Comparison of ENCODE assay signal across 8 mouse cellular contexts in the genomic region with DNA sequence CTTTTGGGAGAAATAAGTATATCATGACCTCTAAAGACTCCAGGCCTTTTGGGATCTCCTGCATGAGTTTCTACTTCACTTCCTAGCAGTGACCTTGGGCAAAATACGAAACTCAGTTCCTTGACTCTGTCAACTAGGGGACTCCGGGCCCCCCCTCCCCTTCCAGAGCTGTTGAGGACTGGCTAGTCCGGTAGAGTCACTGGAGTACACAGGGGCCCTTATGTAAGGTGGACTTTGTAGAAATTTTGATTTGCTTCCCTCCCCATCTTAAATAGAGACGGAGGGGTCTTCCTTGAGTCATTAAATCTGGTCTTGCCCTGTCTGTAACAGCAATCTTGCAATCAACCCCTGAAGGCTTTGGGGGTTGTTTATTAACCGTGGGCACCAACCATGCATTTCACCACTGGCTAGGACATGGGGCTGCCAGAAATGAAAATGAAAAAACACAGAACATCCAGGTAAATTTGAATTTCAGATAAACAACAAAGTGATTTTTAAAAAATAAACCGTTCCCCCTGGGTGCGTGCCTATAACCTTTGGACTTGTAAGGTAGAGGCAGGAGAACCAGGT. TPM values are rescaled to one million over a fixed set of nuclear protein-coding genes. Genes with fewer than 3 reads are reported as not detected.
DNase-seq lines count a peak whose midpoint lies in the region; ATAC-seq lines count a peak whose summit lies in the region.

No protein-coding gene starts in this region.

- peaks cover 63% of the 10 kb centered on the region for H3K4me1 ChIP-seq in heart, embryonic 13.5 days
- peaks cover 43% of the 10 kb centered on the region for H3K4me1 ChIP-seq in embryonic facial prominence, embryonic 15.5 days
- H3K4me1 ChIP-seq in kidney, embryonic 15.5 days = peaks cover 55% of the 10 kb centered on the region
- peaks cover 28% of the 10 kb centered on the region for H3K4me1 ChIP-seq in midbrain, embryonic 14.5 days (ENCODE audit: control insufficient read depth, insufficient read depth, low read length)

- DNase-seq in heart, postnatal 25 days (ENCODE audit: low spot score) = no peak
- DNase-seq in midbrain, embryonic 14.5 days = no peak
- no peak for DNase-seq in layer of hippocampus, postnatal 36 days
- no peak for DNase-seq in left cerebral cortex, postnatal 4 days
- DNase-seq in cerebellum, postnatal 4 days (ENCODE audit: low spot score in 2 of 2) = no peak

- intact Hi-C loops in heart, postnatal 25 days (cut with DNase I) = loop anchor here (5.0 kb wide), 1 partner anchor 49 kb away; no protein-coding TSS in a partner anchor
- intact Hi-C loops in left cerebral cortex, postnatal 4 days (cut with DNase I) = loop anchor here (10.0 kb wide), 2 partner anchors 62 to 92 kb away; a partner anchor contains a TSS

- 0 out of 2 replicates have a peak, but pooled peaks cover 6% of the 10 kb centered on the region for H3K36me3 ChIP-seq in heart, embryonic 13.5 days
- peaks cover 1% of the 10 kb centered on the region; the same call in 1 of the 2 replicates for H3K36me3 ChIP-seq in embryonic facial prominence, embryonic 15.5 days
- H3K36me3 ChIP-seq in kidney, embryonic 15.5 days = peaks cover 7% of the 10 kb centered on the region; the same call in 1 of the 2 replicates
- H3K36me3 ChIP-seq in midbrain, embryonic 14.5 days (ENCODE audit: control insufficient read depth, insufficient read depth, low read length) = peaks cover 3% of the 10 kb centered on the region; the same call in 1 of the 2 replicates

- H3K4me2 ChIP-seq in heart, embryonic 13.5 days = peak overlapping the region; percentile 91
- peak overlapping the region; percentile 84 for H3K4me2 ChIP-seq in embryonic facial prominence, embryonic 15.5 days (replicated peaks)
- H3K4me2 ChIP-seq in kidney, embryonic 15.5 days = peak overlapping the region; percentile 83
- peak overlapping the region; percentile 93 for H3K4me2 ChIP-seq in midbrain, embryonic 14.5 days (ENCODE audit: low read length)

- H3K27ac ChIP-seq in heart, embryonic 13.5 days (replicated peaks) = peak overlapping the region; percentile 98
- peak overlapping the region; percentile 98 for H3K27ac ChIP-seq in embryonic facial prominence, embryonic 15.5 days (replicated peaks)
- peak overlapping the region; percentile 98 for H3K27ac ChIP-seq in kidney, embryonic 15.5 days
- H3K27ac ChIP-seq in midbrain, embryonic 14.5 days (replicated peaks; ENCODE audit: low read depth, low read length) = peak overlapping the region; percentile 98

- H3K9ac ChIP-seq in heart, embryonic 13.5 days = peak overlapping the region; percentile 95
- no peak overlapping the region for H3K9ac ChIP-seq in embryonic facial prominence, embryonic 15.5 days
- peak overlapping the region; percentile 94 for H3K9ac ChIP-seq in kidney, embryonic 15.5 days
- peak overlapping the region; percentile 95 for H3K9ac ChIP-seq in midbrain, embryonic 14.5 days (replicated peaks; ENCODE audit: low read length)

- peak overlapping the region; percentile 93 for H3K4me3 ChIP-seq in heart, embryonic 13.5 days
- H3K4me3 ChIP-seq in embryonic facial prominence, embryonic 15.5 days (replicated peaks) = peak overlapping the region; percentile 86
- H3K4me3 ChIP-seq in kidney, embryonic 15.5 days (replicated peaks) = peak overlapping the region; percentile 91
- peak overlapping the region; percentile 85 for H3K4me3 ChIP-seq in midbrain, embryonic 14.5 days (replicated peaks; ENCODE audit: low read depth, low read length)

- no peaks in the 10 kb centered on the region for H3K9me3 ChIP-seq in heart, embryonic 13.5 days
- H3K9me3 ChIP-seq in embryonic facial prominence, embryonic 15.5 days (replicated peaks) = no peaks in the 10 kb centered on the region
- no peaks in the 10 kb centered on the region for H3K9me3 ChIP-seq in kidney, embryonic 15.5 days (replicated peaks)
- no peaks in the 10 kb centered on the region for H3K9me3 ChIP-seq in midbrain, embryonic 14.5 days (ENCODE audit: control insufficient read depth, low read length)

- no peak for ATAC-seq in heart, embryonic 13.5 days (ENCODE audit: extremely low read depth, insufficient number of reproducible peaks, low FRiP score, low TSS enrichment)
- no peak for ATAC-seq in embryonic facial prominence, embryonic 15.5 days (ENCODE audit: insufficient number of reproducible peaks, low FRiP score, low TSS enrichment, low read depth)
- ATAC-seq in kidney, embryonic 15.5 days (replicated peaks; ENCODE audit: low FRiP score) = peak; percentile 40
- no peak for ATAC-seq in midbrain, embryonic 14.5 days (ENCODE audit: low FRiP score, low TSS enrichment)

- 71% methylated on average over 7 of the region's 7 CpGs for WGBS in heart, embryonic 13.5 days
- WGBS in embryonic facial prominence, embryonic 15.5 days = 55% methylated on average over 7 of the region's 7 CpGs
- WGBS in kidney, embryonic 15.5 days = 43% methylated on average over 7 of the region's 7 CpGs
- 56% methylated on average over 7 of the region's 7 CpGs for WGBS in midbrain, embryonic 14.5 days

- H3K27me3 ChIP-seq in heart, embryonic 13.5 days (replicated peaks) = no peaks in the 10 kb centered on the region
- H3K27me3 ChIP-seq in embryonic facial prominence, embryonic 15.5 days = no peaks in the 10 kb centered on the region
- H3K27me3 ChIP-seq in kidney, embryonic 15.5 days = no peaks in the 10 kb centered on the region
- H3K27me3 ChIP-seq in midbrain, embryonic 14.5 days (ENCODE audit: control insufficient read depth, insufficient read depth, low read length) = no peaks in the 10 kb centered on the region

RNA-seq across cellular contexts. Expression of a gene that starts 3.2 kb away (rescaled TPM):
- polyA plus RNA-seq in heart, embryonic 13.5 days (2015; fragmentation: Nextera tagmentation; extraction: Ambion mirVana) = 13.5 and 14.5 TPM in 2 replicates
- 1 to 10 TPM; 8.6 to 9.5 TPM for total RNA-seq in heart, postnatal 25 days (2021)
- polyA plus RNA-seq in embryonic facial prominence, embryonic 15.5 days (2015; fragmentation: Nextera tagmentation; extraction: Ambion mirVana) = 28.9 and 31.0 TPM in 2 replicates
- polyA plus RNA-seq in kidney, embryonic 15.5 days (2015; fragmentation: Nextera tagmentation; extraction: Ambion mirVana) = 41.7 and 42.5 TPM in 2 replicates
- polyA plus RNA-seq in midbrain, embryonic 14.5 days (2014; fragmentation: Nextera tagmentation; extraction: Ambion mirVana) = 42.4 and 44.0 TPM in 2 replicates
- 10 to 100 TPM; 61.7 to 66.0 TPM for total RNA-seq in layer of hippocampus, postnatal 36 days (2021)
- 10 to 100 TPM; 95.1 to 98.4 TPM for total RNA-seq in left cerebral cortex, postnatal 4 days (2021)

RNA-seq across cellular contexts. Expression of a gene that starts 47.8 kb away (rescaled TPM):
- 10.9 and 11.7 TPM in 2 replicates for polyA plus RNA-seq in heart, embryonic 13.5 days (2015; fragmentation: Nextera tagmentation; extraction: Ambion mirVana)
- total RNA-seq in heart, postnatal 25 days (2021) = 10 to 100 TPM; 23.0 to 25.7 TPM
- 17.9 and 20.7 TPM in 2 replicates for polyA plus RNA-seq in embryonic facial prominence, embryonic 15.5 days (2015; fragmentation: Nextera tagmentation; extraction: Ambion mirVana)
- polyA plus RNA-seq in kidney, embryonic 15.5 days (2015; fragmentation: Nextera tagmentation; extraction: Ambion mirVana) = 18.5 and 18.7 TPM in 2 replicates
- 18.7 and 23.0 TPM in 2 replicates for polyA plus RNA-seq in midbrain, embryonic 14.5 days (2014; fragmentation: Nextera tagmentation; extraction: Ambion mirVana)
- 10 to 100 TPM; 19.3 to 21.3 TPM for total RNA-seq in layer of hippocampus, postnatal 36 days (2021)
- total RNA-seq in left cerebral cortex, postnatal 4 days (2021) = 10 to 100 TPM; 29.9 to 30.0 TPM
